In genomic region chr9:115205491-115205890, GRCm38 (mm10) we compare ENCODE assay signal across 10 mouse cellular contexts.
DNase-seq lines count a peak whose midpoint lies in the region; ATAC-seq and TF ChIP-seq lines count a peak whose summit lies in the region.
"Had no signal": no experiment of that assay in that cellular context is flagged by ENCODE, and none has a peak within 500 bp of the region (broad histone marks: within the 10 kb centered on the region; RNA-seq: fewer than 3 reads in every experiment).

No protein-coding gene starts in this region.

- H3K36me3 ChIP-seq in kidney, embryonic 14.5 days (ENCODE audit: control insufficient read depth, insufficient read depth, low read length) = no peaks in the 10 kb centered on the region
- H3K36me3 ChIP-seq in kidney, adult 2 months (ENCODE audit: control insufficient read depth, insufficient read depth, low read length) = no peaks in the 10 kb centered on the region
- no peaks in the 10 kb centered on the region for H3K36me3 ChIP-seq in limb, embryonic 14.5 days (ENCODE audit: control insufficient read depth, insufficient read depth, low read length)
- H3K36me3 ChIP-seq in stomach, embryonic 16.5 days (ENCODE audit: control insufficient read depth, insufficient read depth, low read length) = no peaks in the 10 kb centered on the region
- H3K36me3 ChIP-seq in forebrain, embryonic 14.5 days (ENCODE audit: control insufficient read depth, insufficient read depth, low read length) = no peaks in the 10 kb centered on the region

- H3K9ac ChIP-seq in kidney, embryonic 14.5 days (ENCODE audit: low read depth, low read length) = no peak overlapping the region
- no peak overlapping the region for H3K9ac ChIP-seq in limb, embryonic 14.5 days (ENCODE audit: low read depth, low read length, severe bottlenecking)
- H3K9ac ChIP-seq in stomach, embryonic 16.5 days (ENCODE audit: low read length) = no peak overlapping the region
- no peak overlapping the region for H3K9ac ChIP-seq in forebrain, embryonic 14.5 days (ENCODE audit: low read length)
- H3K9ac ChIP-seq: liver, embryonic 14.5 days had no signal

- TF ChIP-seq CTCF in kidney, adult 2 months (conservative IDR thresholded peaks at IDR 0.05; ENCODE audit: insufficient read depth, insufficient read length, low read depth, low read length) = no peak

- H3K4me2 ChIP-seq in kidney, embryonic 14.5 days (replicated peaks; ENCODE audit: low read depth, low read length) = 0 out of 2 replicates have a peak overlapping the region, but pooled peaks have one; percentile 26
- H3K4me2 ChIP-seq in limb, embryonic 14.5 days (replicated peaks; ENCODE audit: low read depth, low read length, severe bottlenecking) = peak overlapping the region; percentile 27
- peak overlapping the region; percentile 38 for H3K4me2 ChIP-seq in stomach, embryonic 16.5 days (ENCODE audit: low read depth, low read length)
- no peak overlapping the region for H3K4me2 ChIP-seq in forebrain, embryonic 14.5 days (ENCODE audit: low read length)

- no peaks in the 10 kb centered on the region for H3K27me3 ChIP-seq in kidney, embryonic 14.5 days (ENCODE audit: control insufficient read depth, insufficient read depth, low read length)
- no peaks in the 10 kb centered on the region for H3K27me3 ChIP-seq in kidney, adult 2 months (replicated peaks; ENCODE audit: control insufficient read depth, insufficient read depth, low read length)
- H3K27me3 ChIP-seq in limb, embryonic 14.5 days (ENCODE audit: control insufficient read depth, insufficient read depth, low read length) = no peaks in the 10 kb centered on the region
- no peaks in the 10 kb centered on the region for H3K27me3 ChIP-seq in stomach, embryonic 16.5 days (ENCODE audit: control insufficient read depth, insufficient read depth, low read length)
- H3K27me3 ChIP-seq in forebrain, embryonic 14.5 days (replicated peaks; ENCODE audit: control insufficient read depth, insufficient read depth, low read length) = no peaks in the 10 kb centered on the region
- H3K27me3 ChIP-seq: Patski had no signal

- under 1% methylated on average over 6 of the region's 6 CpGs for WGBS in kidney, embryonic 14.5 days
- 18% methylated on average over 6 of the region's 6 CpGs for WGBS in kidney, adult 2 months
- 5% methylated on average over 6 of the region's 6 CpGs for WGBS in limb, embryonic 14.5 days
- WGBS in stomach, embryonic 16.5 days = 5% methylated on average over 6 of the region's 6 CpGs
- WGBS in forebrain, embryonic 14.5 days = 9% methylated on average over 6 of the region's 6 CpGs

- no peak overlapping the region for H3K4me3 ChIP-seq in kidney, embryonic 14.5 days (ENCODE audit: low read length)
- no peak overlapping the region for H3K4me3 ChIP-seq in kidney, adult 2 months (ENCODE audit: insufficient read depth, low read depth, low read length)
- no peak overlapping the region for H3K4me3 ChIP-seq in limb, embryonic 14.5 days (replicated peaks; ENCODE audit: low read length)
- H3K4me3 ChIP-seq in stomach, embryonic 16.5 days (replicated peaks; ENCODE audit: low read length) = no peak overlapping the region
- H3K4me3 ChIP-seq in forebrain, embryonic 14.5 days (ENCODE audit: low read depth, low read length) = no peak overlapping the region

- H3K27ac ChIP-seq in kidney, embryonic 14.5 days (ENCODE audit: low read depth, low read length) = no peak overlapping the region
- no peak overlapping the region for H3K27ac ChIP-seq in kidney, adult 2 months (ENCODE audit: insufficient read depth, low read depth, low read length)
- H3K27ac ChIP-seq in limb, embryonic 14.5 days (replicated peaks; ENCODE audit: low read depth, low read length) = no peak overlapping the region
- H3K27ac ChIP-seq in stomach, embryonic 16.5 days (ENCODE audit: low read length) = no peak overlapping the region
- no peak overlapping the region for H3K27ac ChIP-seq in forebrain, embryonic 14.5 days (ENCODE audit: low read depth, low read length)
- H3K27ac ChIP-seq: liver, embryonic 14.5 days had no signal

- H3K9me3 ChIP-seq in kidney, embryonic 14.5 days (ENCODE audit: control insufficient read depth, low read length) = no peaks in the 10 kb centered on the region
- H3K9me3 ChIP-seq in limb, embryonic 14.5 days (ENCODE audit: control insufficient read depth, low read length) = no peaks in the 10 kb centered on the region
- H3K9me3 ChIP-seq in stomach, embryonic 16.5 days (replicated peaks; ENCODE audit: control insufficient read depth, low read length) = no peaks in the 10 kb centered on the region
- H3K9me3 ChIP-seq in forebrain, embryonic 14.5 days (replicated peaks; ENCODE audit: control insufficient read depth, low read length) = no peaks in the 10 kb centered on the region

- ATAC-seq in kidney, embryonic 14.5 days (ENCODE audit: low FRiP score, low TSS enrichment) = peak; percentile 76
- no peak for ATAC-seq in limb, embryonic 14.5 days (ENCODE audit: low FRiP score, low read depth)
- ATAC-seq in stomach, embryonic 16.5 days (ENCODE audit: insufficient read depth, low FRiP score) = peak; percentile 65
- no peak for ATAC-seq in forebrain, embryonic 14.5 days
- ATAC-seq: Patski had no signal

- TF ChIP-seq POLR2A in kidney, adult 2 months (IDR thresholded peaks at IDR 0.05; ENCODE audit: low read depth, low read length) = no peak
- no peak for TF ChIP-seq POLR2A in limb, embryonic 14.5 days (IDR thresholded peaks at IDR 0.05; ENCODE audit: borderline replicate concordance, extremely low read depth, insufficient read depth, insufficient read length)

- DNase-seq in kidney, adult 2 months = no peak
- peak; percentile 29 for DNase-seq in embryo, embryonic 10.5 days (ENCODE audit: low spot score)
- peak; percentile 36 for DNase-seq in limb, embryonic 14.5 days (ENCODE audit: low spot score)
- DNase-seq in forebrain, embryonic 14.5 days (ENCODE audit: low spot score) = no peak
- no peak for DNase-seq in left cerebral cortex, postnatal 36 days (ENCODE audit: low spot score in 2 of 2)
- DNase-seq in right cerebral cortex, postnatal 25 days = no peak

- intact Hi-C loops in left cerebral cortex, postnatal 36 days (cut with DNase I) = no loop called here

- H3K4me1 ChIP-seq in kidney, embryonic 14.5 days (ENCODE audit: control insufficient read depth, insufficient read depth, low read length) = peaks cover 6% of the 10 kb centered on the region; the same call in 1 of the 2 replicates
- H3K4me1 ChIP-seq in kidney, adult 2 months (ENCODE audit: control insufficient read depth, insufficient read depth, low read length) = no peaks in the 10 kb centered on the region
- peaks cover 10% of the 10 kb centered on the region for H3K4me1 ChIP-seq in limb, embryonic 14.5 days (ENCODE audit: control insufficient read depth, insufficient read depth, low read length)
- 0 out of 2 replicates have a peak, but pooled peaks cover 6% of the 10 kb centered on the region for H3K4me1 ChIP-seq in stomach, embryonic 16.5 days (ENCODE audit: control insufficient read depth, insufficient read depth, low read length)
- H3K4me1 ChIP-seq in forebrain, embryonic 14.5 days (ENCODE audit: control insufficient read depth, insufficient read depth, low read length) = no peaks in the 10 kb centered on the region

Comparison
In these comparisons a context has a peak if more than half of its experiments do, and no peak if none do; other contexts are left out.
1. ATAC-seq: peak in kidney, embryonic 14.5 days (single experiment) and stomach, embryonic 16.5 days (single experiment); none in limb, embryonic 14.5 days (single experiment) and forebrain, embryonic 14.5 days (single experiment).
2. DNase-seq: peak in embryo, embryonic 10.5 days (single experiment) and limb, embryonic 14.5 days (single experiment); none in kidney, adult 2 months (single experiment), forebrain, embryonic 14.5 days (single experiment), left cerebral cortex, postnatal 36 days (0 of 2) and right cerebral cortex, postnatal 25 days (single experiment).